Comparison of ENCODE assay signal across 15 mouse cellular contexts in genomic region chr1:179198517-179199200, GRCm38 (mm10).
DNase-seq lines count a peak whose midpoint lies in the region; ATAC-seq lines count a peak whose summit lies in the region.
"Had no signal": no experiment of that assay in that cellular context is flagged by ENCODE, and none has a peak within 500 bp of the region (broad histone marks: within the 10 kb centered on the region; RNA-seq: fewer than 3 reads in every experiment).

No protein-coding gene starts in this region.

- H3K27ac ChIP-seq in heart, embryonic 13.5 days (replicated peaks), result peak overlapping the region; percentile 53
- H3K27ac ChIP-seq in embryonic facial prominence, embryonic 15.5 days (replicated peaks), result peak overlapping the region; percentile 74
- H3K27ac ChIP-seq: liver, embryonic 13.5 days; midbrain, embryonic 10.5 days had no signal

- peaks cover 19% of the 10 kb centered on the region for H3K4me1 ChIP-seq in heart, embryonic 13.5 days
- peaks cover 27% of the 10 kb centered on the region for H3K4me1 ChIP-seq in megakaryocyte, embryonic 14.5 days
- peaks cover 33% of the 10 kb centered on the region for H3K4me1 ChIP-seq in embryonic facial prominence, embryonic 15.5 days
- H3K4me1 ChIP-seq: liver, embryonic 13.5 days; midbrain, embryonic 10.5 days had no signal

- no peaks in the 10 kb centered on the region for H3K36me3 ChIP-seq in heart, embryonic 13.5 days
- no peaks in the 10 kb centered on the region for H3K36me3 ChIP-seq in megakaryocyte, embryonic 14.5 days (replicated peaks; ENCODE audit: low read length)
- H3K36me3 ChIP-seq in embryonic facial prominence, embryonic 15.5 days, result no peaks in the 10 kb centered on the region
- H3K36me3 ChIP-seq: liver, embryonic 13.5 days; midbrain, embryonic 10.5 days had no signal

- DNase-seq in heart, adult 18-20 months, result no peak
- no peak for DNase-seq in frontal cortex, postnatal 36 days (ENCODE audit: low spot score in 2 of 2)
- DNase-seq in B cell, adult 2 months, result no peak
- DNase-seq: adrenal gland, postnatal 10 days; cerebellum, adult 11 months; gastrocnemius, postnatal 14 days; layer of hippocampus, adult 9-11 months; liver, embryonic 13.5 days; retina, postnatal 1 day had no signal

- no peaks in the 10 kb centered on the region for H3K9me3 ChIP-seq in heart, embryonic 13.5 days
- H3K9me3 ChIP-seq in megakaryocyte, embryonic 14.5 days, result no peaks in the 10 kb centered on the region
- no peaks in the 10 kb centered on the region for H3K9me3 ChIP-seq in embryonic facial prominence, embryonic 15.5 days (replicated peaks)
- H3K9me3 ChIP-seq: liver, embryonic 13.5 days; midbrain, embryonic 10.5 days had no signal

- H3K4me2 ChIP-seq in heart, embryonic 13.5 days, result no peak overlapping the region
- no peak overlapping the region for H3K4me2 ChIP-seq in embryonic facial prominence, embryonic 15.5 days (replicated peaks)
- H3K4me2 ChIP-seq: liver, embryonic 13.5 days had no signal

- no peak overlapping the region for H3K4me3 ChIP-seq in heart, embryonic 13.5 days
- H3K4me3 ChIP-seq in megakaryocyte, embryonic 14.5 days (replicated peaks), result peak overlapping the region; percentile 85
- no peak overlapping the region for H3K4me3 ChIP-seq in embryonic facial prominence, embryonic 15.5 days (replicated peaks)
- H3K4me3 ChIP-seq: erythroblast, embryonic 14.5 days; liver, embryonic 13.5 days; midbrain, embryonic 10.5 days had no signal

- H3K27me3 ChIP-seq in heart, embryonic 13.5 days (replicated peaks), result no peaks in the 10 kb centered on the region
- peaks cover 20% of the 10 kb centered on the region for H3K27me3 ChIP-seq in megakaryocyte, embryonic 14.5 days (replicated peaks)
- H3K27me3 ChIP-seq in embryonic facial prominence, embryonic 15.5 days, result no peaks in the 10 kb centered on the region
- H3K27me3 ChIP-seq: liver, embryonic 13.5 days had no signal

- WGBS in heart, embryonic 13.5 days, result 82% methylated on average over 9 of the region's 9 CpGs
- 65% methylated on average over 9 of the region's 9 CpGs for WGBS in embryonic facial prominence, embryonic 15.5 days

- no peak overlapping the region for H3K9ac ChIP-seq in heart, embryonic 13.5 days
- H3K9ac ChIP-seq in embryonic facial prominence, embryonic 15.5 days, result no peak overlapping the region
- H3K9ac ChIP-seq: liver, embryonic 13.5 days had no signal

- ATAC-seq in heart, embryonic 13.5 days (ENCODE audit: extremely low read depth, insufficient number of reproducible peaks, low FRiP score, low TSS enrichment), result no peak
- no peak for ATAC-seq in megakaryocyte, adult 5-6 weeks (ENCODE audit: poor library complexity, severe bottlenecking)
- ATAC-seq in embryonic facial prominence, embryonic 15.5 days (ENCODE audit: insufficient number of reproducible peaks, low FRiP score, low TSS enrichment, low read depth), result 0 out of 2 replicates have a peak, but pooled peaks have one; percentile 47
